Mouse (Mus musculus) kidney, embryonic 16.5 days (tissue): ENCODE results near the gene Nav2. TPM values are rescaled to one million over a fixed set of nuclear protein-coding genes. Genes with fewer than 3 reads are reported as not detected.
A peak's percentile ranks its signal among the peaks of the same experiment; 100 is the strongest.

Experiments used
- ATAC-seq: fragments of 200-750 bp; cut with Nextera tagmentation; 2 replicates; pipeline ENCODE4 v1.8.0; 2017; ENCODE audit warnings: moderate TSS enrichment; ENCODE audit not compliant: low FRiP score, low TSS enrichment
- H3K27ac ChIP-seq: fragments of 300-500 bp; sonication (generic); 2 replicates; pipeline ENCODE4 v1.5.1; 2014; ENCODE audit warnings: low read length
- H3K27me3 ChIP-seq: fragments of 300-500 bp; sonication (generic); 2 replicates; pipeline ENCODE4 v1.6.1; 2014; ENCODE audit warnings: low read length, control low read depth, mixed read lengths; ENCODE audit not compliant: insufficient read depth
- H3K36me3 ChIP-seq: fragments of 300-500 bp; sonication (generic); 2 replicates; pipeline ENCODE4 v1.6.1; 2014; ENCODE audit warnings: low read length, control low read depth, mixed read lengths; ENCODE audit not compliant: insufficient read depth
- H3K4me1 ChIP-seq: fragments of 300-500 bp; sonication (generic); 2 replicates; pipeline ENCODE4 v1.6.1; 2014; ENCODE audit warnings: low read length, control low read depth, mixed read lengths; ENCODE audit not compliant: insufficient read depth
- H3K4me2 ChIP-seq: fragments of 300-500 bp; sonication (generic); replicated peaks from 2 replicates; pipeline ENCODE4 v1.6.1; 2014; ENCODE audit warnings: low read depth, low read length
- H3K4me3 ChIP-seq: fragments of 300-500 bp; sonication (generic); 2 replicates; pipeline ENCODE4 v1.5.1; 2014; ENCODE audit warnings: mild to moderate bottlenecking, low read length
- H3K9ac ChIP-seq: fragments of 300-500 bp; sonication (generic); replicated peaks from 2 replicates; pipeline ENCODE4 v1.6.1; 2014; ENCODE audit warnings: low read length
- H3K9me3 ChIP-seq: fragments of 300-500 bp; sonication (generic); 2 replicates; pipeline ENCODE4 v1.6.1; 2016; ENCODE audit warnings: low read length, control low read depth
- WGBS: fragments of 180-500 bp; shearing (Covaris S2); extraction: QIAGEN DNeasy Blood & Tissue Kit; methylation state at CpG from one replicate; pipeline ENCODE4 v1.1.7; 2014; 5-methylcytosine and 5-hydroxymethylcytosine counted together
- polyA plus RNA-seq: library from polyadenylated mRNA; unstranded; fragments of >200 nt; fragmentation: Nextera tagmentation; extraction: Ambion mirVana; gene quantifications from 2 replicates; pipeline ENCODE4 v1.2.1, GENCODE M21; 2015

Nav2 gene
- polyA plus RNA-seq, 1 experiment from 2014 or later, result 22.6 TPM

DNA sequence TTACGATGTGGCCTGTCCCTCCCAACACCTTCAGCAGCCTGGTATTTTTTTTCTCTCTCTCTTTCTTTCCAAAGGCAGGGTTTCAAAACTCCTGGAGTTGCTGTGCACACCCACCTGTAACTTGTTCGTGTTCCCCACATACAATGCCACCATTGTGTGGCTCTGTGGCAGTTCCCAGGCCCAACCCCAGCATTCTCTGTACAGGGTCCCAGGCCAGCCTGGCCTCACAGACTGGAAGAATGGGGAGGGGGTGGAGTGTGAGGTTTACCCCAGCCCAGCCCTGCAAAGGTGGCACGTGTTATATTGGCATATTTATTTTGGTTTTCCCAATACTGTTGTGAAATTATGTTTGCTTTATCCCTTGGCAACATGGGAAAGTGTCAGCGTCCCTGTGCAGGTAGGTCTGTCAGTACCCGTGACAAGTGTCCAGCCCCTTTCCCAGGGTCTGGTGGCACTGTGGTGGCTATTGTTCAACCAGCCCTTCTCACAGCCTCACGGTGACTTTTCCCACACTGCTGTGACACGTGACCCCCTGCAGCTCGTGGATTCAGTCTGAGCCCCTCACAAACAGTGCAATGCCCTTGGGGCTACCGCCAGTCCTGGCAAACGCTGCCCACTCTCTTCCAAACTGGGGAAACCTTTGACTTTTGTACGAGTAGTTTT is 443.2 kb downstream of the Nav2 start:
- peak; percentile 33 for ATAC-seq
- Histone ChIP-seq H3K36me3 (no peaks in the 10 kb centered on the region), H3K27ac (peak overlapping the region; percentile 26; the same call in 1 of the 2 replicates), H3K9ac (no peak overlapping the region), H3K27me3 (no peaks in the 10 kb centered on the region), H3K4me1 (peaks cover 22% of the 10 kb centered on the region), H3K4me2 (no peak overlapping the region), H3K4me3 (no peak overlapping the region), H3K9me3 (no peaks in the 10 kb centered on the region)
- 40% methylated on average over 11 of the region's 11 CpGs for WGBS

DNA sequence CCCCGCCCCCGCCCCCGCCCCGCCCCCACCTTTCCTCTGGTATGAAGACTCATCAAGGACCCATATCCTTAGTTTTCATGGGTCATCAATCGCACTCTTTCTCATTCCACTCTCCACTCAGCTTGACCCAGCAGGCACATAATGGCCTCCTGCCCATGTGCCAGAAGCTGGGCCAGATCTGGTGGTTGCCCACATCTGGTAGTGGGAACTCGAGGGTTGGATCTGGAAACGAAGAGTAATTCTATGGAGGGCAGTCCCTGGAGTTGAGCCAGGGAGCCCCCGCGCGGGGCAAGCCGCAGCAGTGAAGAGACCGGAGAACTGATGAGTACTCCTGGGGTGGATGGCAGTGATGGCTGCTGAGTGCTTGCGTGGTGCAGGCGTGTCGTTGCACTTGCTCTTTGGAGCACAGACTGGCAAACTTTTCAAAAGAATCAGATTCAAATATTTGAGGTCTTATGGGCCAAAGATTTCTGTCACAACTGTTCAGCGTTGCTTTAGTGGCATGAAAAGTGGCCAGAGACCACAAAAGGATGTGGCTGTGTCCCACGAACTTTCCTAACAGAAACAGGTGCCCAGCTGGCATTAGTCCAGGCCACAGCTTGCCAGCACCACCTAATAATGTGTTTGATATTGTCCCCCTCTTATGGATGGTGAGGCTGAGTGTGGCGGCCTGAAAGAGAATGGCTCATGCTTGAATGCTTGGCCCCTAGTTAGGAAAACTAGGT is 449.1 kb downstream of the Nav2 start:
- 85% methylated on average over 18 of the region's 18 CpGs for WGBS
- no peak overlapping the region for H3K4me3 ChIP-seq
- peaks cover 21% of the 10 kb centered on the region for H3K4me1 ChIP-seq
- no peak for ATAC-seq
- no peak overlapping the region for H3K27ac ChIP-seq
- no peaks in the 10 kb centered on the region for H3K27me3 ChIP-seq
- H3K4me2 ChIP-seq, result no peak overlapping the region
- H3K9ac ChIP-seq, result no peak overlapping the region
- no peaks in the 10 kb centered on the region for H3K9me3 ChIP-seq
- H3K36me3 ChIP-seq, result no peaks in the 10 kb centered on the region

GRCm38 (mm10) chr7:49359120-49359519 is 450.6 kb downstream of the Nav2 start:
- peaks cover 20% of the 10 kb centered on the region for H3K4me1 ChIP-seq
- H3K27ac ChIP-seq, result no peak overlapping the region
- H3K9ac ChIP-seq, result no peak overlapping the region
- no peak overlapping the region for H3K4me3 ChIP-seq
- H3K9me3 ChIP-seq, result no peaks in the 10 kb centered on the region
- WGBS, result 86% methylated on average over 3 of the region's 3 CpGs
- no peaks in the 10 kb centered on the region for H3K27me3 ChIP-seq
- no peak overlapping the region for H3K4me2 ChIP-seq
- no peaks in the 10 kb centered on the region for H3K36me3 ChIP-seq
- no peak for ATAC-seq

DNA sequence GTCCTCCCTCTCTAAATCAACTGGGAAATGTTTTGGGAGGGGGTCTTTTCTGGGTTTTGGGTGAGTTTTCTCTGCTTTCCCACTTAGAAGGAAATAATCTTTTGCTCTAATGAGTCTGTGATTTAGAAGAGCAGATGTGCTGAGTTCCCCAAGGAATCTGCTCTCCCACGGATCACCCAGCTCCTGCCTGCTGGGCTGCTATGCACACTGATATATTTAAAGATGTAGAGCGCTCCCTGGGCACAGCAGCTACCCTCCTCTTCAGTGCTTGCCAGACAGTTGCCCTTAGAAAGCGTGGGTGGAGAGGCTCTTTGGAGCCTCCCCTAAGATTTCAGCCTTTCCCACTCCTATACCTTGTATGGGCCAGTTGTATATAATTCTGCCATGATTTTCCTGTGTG is 452.1 kb downstream of the Nav2 start:
- Histone ChIP-seq H3K36me3 (no peaks in the 10 kb centered on the region), H3K4me1 (peaks cover 5% of the 10 kb centered on the region; the same call in 1 of the 2 replicates), H3K9ac (no peak overlapping the region), H3K4me2 (no peak overlapping the region), H3K9me3 (no peaks in the 10 kb centered on the region), H3K27ac (no peak overlapping the region), H3K4me3 (no peak overlapping the region), H3K27me3 (no peaks in the 10 kb centered on the region)
- WGBS, result 70% methylated on average over 3 of the region's 3 CpGs
- no peak for ATAC-seq

- Histone ChIP-seq H3K9me3 (no peaks in the 10 kb centered on the region), H3K4me3 (no peak overlapping the region), H3K27me3 (no peaks in the 10 kb centered on the region), H3K4me2 (no peak overlapping the region), H3K9ac (no peak overlapping the region), H3K36me3 (no peaks in the 10 kb centered on the region), H3K27ac (no peak overlapping the region), H3K4me1 (peaks cover 5% of the 10 kb centered on the region; the same call in 1 of the 2 replicates)
- WGBS, result 77% methylated on average over 9 of the region's 9 CpGs
- no peak for ATAC-seq
Measured at GRCm38 (mm10) chr7:49361465-49362090, 453.1 kb downstream of the Nav2 start.

- Histone ChIP-seq H3K27ac (no peak overlapping the region), H3K4me3 (no peak overlapping the region), H3K9ac (no peak overlapping the region), H3K4me1 (peaks cover 14% of the 10 kb centered on the region), H3K9me3 (no peaks in the 10 kb centered on the region), H3K27me3 (no peaks in the 10 kb centered on the region), H3K4me2 (no peak overlapping the region), H3K36me3 (no peaks in the 10 kb centered on the region)
- no peak for ATAC-seq
- WGBS, result 88% methylated on average over 13 of the region's 13 CpGs
Measured at GRCm38 (mm10) chr7:49364486-49365162, 456.1 kb downstream of the Nav2 start.

GRCm38 (mm10) chr7:49368590-49368989 is 460.1 kb downstream of the Nav2 start:
- H3K4me2 ChIP-seq, result no peak overlapping the region
- no peak overlapping the region for H3K9ac ChIP-seq
- H3K9me3 ChIP-seq, result no peaks in the 10 kb centered on the region
- no peak overlapping the region; the same call in 1 of the 2 replicates for H3K27ac ChIP-seq
- H3K4me3 ChIP-seq, result no peak overlapping the region
- peaks cover 8% of the 10 kb centered on the region for H3K4me1 ChIP-seq
- ATAC-seq, result peak; percentile 69; the same call in 1 of the 2 replicates
- H3K36me3 ChIP-seq, result no peaks in the 10 kb centered on the region
- WGBS, result 41% methylated on average over 5 of the region's 5 CpGs
- no peaks in the 10 kb centered on the region for H3K27me3 ChIP-seq

- peak; percentile 57; the same call in 1 of the 2 replicates for ATAC-seq
- H3K4me2 ChIP-seq, result no peak overlapping the region
Measured at GRCm38 (mm10) chr7:49369006-49369405, 460.5 kb downstream of the Nav2 start.

GRCm38 (mm10) chr7:49369809-49370473 is 461.4 kb downstream of the Nav2 start:
- Histone ChIP-seq H3K9ac (no peak overlapping the region), H3K27me3 (no peaks in the 10 kb centered on the region), H3K36me3 (no peaks in the 10 kb centered on the region), H3K27ac (no peak overlapping the region), H3K4me3 (no peak overlapping the region), H3K9me3 (no peaks in the 10 kb centered on the region), H3K4me2 (no peak overlapping the region), H3K4me1 (peaks cover 8% of the 10 kb centered on the region)
- 85% methylated on average over 10 of the region's 10 CpGs for WGBS
- ATAC-seq, result no peak

More at GRCm38 (mm10) chr7:49369006-49369405, 460.5 kb downstream of the Nav2 start:
- no peak overlapping the region for H3K9ac ChIP-seq
- peaks cover 8% of the 10 kb centered on the region for H3K4me1 ChIP-seq
- 51% methylated on average over 3 of the region's 3 CpGs for WGBS
- H3K36me3 ChIP-seq, result no peaks in the 10 kb centered on the region
- no peak overlapping the region for H3K27ac ChIP-seq
- H3K4me3 ChIP-seq, result no peak overlapping the region
- no peaks in the 10 kb centered on the region for H3K9me3 ChIP-seq
- no peaks in the 10 kb centered on the region for H3K27me3 ChIP-seq
